Mouse (Mus musculus) testis, adult 2 months (tissue): Measurements from ENCODE around the gene Slc22a18. TPM values are rescaled to one million over a fixed set of nuclear protein-coding genes. Genes with fewer than 3 reads are reported as not detected.

ENCODE experiments used
- H3K27ac ChIP-seq: fragments of 200-500 bp; 2 replicates; pipeline ENCODE4 v1.5.1; 2012; ENCODE audit warnings: low read depth, low read length; ENCODE audit not compliant: control insufficient read depth, insufficient read depth
- H3K27me3 ChIP-seq: fragments of 200-500 bp; 2 replicates; pipeline ENCODE4 v1.6.1; 2012; ENCODE audit warnings: mild to moderate bottlenecking, low read length, moderate library complexity; ENCODE audit not compliant: control insufficient read depth, insufficient read depth
- H3K36me3 ChIP-seq: fragments of 200-500 bp; 2 replicates; pipeline ENCODE4 v1.6.1; 2012; ENCODE audit warnings: mild to moderate bottlenecking, low read length; ENCODE audit not compliant: control insufficient read depth, insufficient read depth
- H3K4me1 ChIP-seq: fragments of 200-500 bp; 2 replicates; pipeline ENCODE4 v1.6.1; 2012; ENCODE audit warnings: low read length; ENCODE audit not compliant: control insufficient read depth, insufficient read depth
- H3K4me3 ChIP-seq: fragments of 200-500 bp; 2 replicates; pipeline ENCODE4 v1.5.1; 2012; ENCODE audit warnings: low read depth, mild to moderate bottlenecking, low read length, moderate library complexity, mixed read lengths; ENCODE audit not compliant: control insufficient read depth
- CTCF ChIP-seq: fragments of 200-500 bp; IDR thresholded peaks from 2 replicates; pipeline ENCODE4 v1.5.1; 2012; ENCODE audit warnings: low read depth, mild to moderate bottlenecking, inconsistent platforms, low read length, moderate library complexity; ENCODE audit not compliant: control insufficient read depth, insufficient read depth, insufficient replicate concordance
- POLR2A ChIP-seq: fragments of 200-500 bp; IDR thresholded peaks from 2 replicates; pipeline ENCODE4 v1.6.1; 2012; ENCODE audit warnings: low read depth, mild to moderate bottlenecking, inconsistent platforms, low read length, moderate library complexity; ENCODE audit not compliant: control insufficient read depth
- polyA plus RNA-seq: library from polyadenylated mRNA; depleted of rRNA; stranded (reverse); fragments of >200 nt; gene quantifications from 2 replicates; pipeline ENCODE4 v1.2.3, GENCODE M21; 2012

Gene Slc22a18
- polyA plus RNA-seq, 1 experiment, result 41.9 TPM

GRCm38 (mm10) chr7:143500912-143501311 is 27.4 kb downstream of the Slc22a18 start:
- no peak overlapping the region for H3K27ac ChIP-seq
- H3K27me3 ChIP-seq, result no peaks in the 10 kb centered on the region
- no peak for TF ChIP-seq CTCF
- no peak for TF ChIP-seq POLR2A
- no peaks in the 10 kb centered on the region for H3K36me3 ChIP-seq
- no peak overlapping the region for H3K4me3 ChIP-seq
- peaks cover 10% of the 10 kb centered on the region for H3K4me1 ChIP-seq

GRCm38 (mm10) chr7:143501643-143502417 is 28.3 kb downstream of the Slc22a18 start:
- TF ChIP-seq POLR2A (no peak), CTCF (no peak)
- no peak overlapping the region for H3K27ac ChIP-seq
- peaks cover 10% of the 10 kb centered on the region for H3K4me1 ChIP-seq
- no peaks in the 10 kb centered on the region for H3K36me3 ChIP-seq
- H3K27me3 ChIP-seq, result no peaks in the 10 kb centered on the region
- H3K4me3 ChIP-seq, result peak overlapping the region; percentile 59

- H3K36me3 ChIP-seq, result no peaks in the 10 kb centered on the region
- peak within 1 kb of the TSS; percentile 59 for H3K4me3 ChIP-seq
- peaks cover 10% of the 10 kb centered on the region for H3K4me1 ChIP-seq
- no peak within 1 kb of the TSS for H3K27ac ChIP-seq
- no peak for TF ChIP-seq CTCF
- TF ChIP-seq POLR2A, result no peak
- H3K27me3 ChIP-seq, result no peaks in the 10 kb centered on the region
Observed at GRCm38 (mm10) chr7:143502418-143503200, 29.1 kb downstream of the Slc22a18 start, which contains the start of gene Phlda2. TSS of gene Phlda2 (minus strand) at chr7:143503150.

GRCm38 (mm10) chr7:143503926-143504325 is 30.4 kb downstream of the Slc22a18 start:
- H3K36me3 ChIP-seq, result no peaks in the 10 kb centered on the region
- H3K27ac ChIP-seq, result no peak overlapping the region
- TF ChIP-seq CTCF, result no peak
- no peak for TF ChIP-seq POLR2A
- no peak overlapping the region for H3K4me3 ChIP-seq
- H3K27me3 ChIP-seq, result no peaks in the 10 kb centered on the region
- peaks cover 10% of the 10 kb centered on the region for H3K4me1 ChIP-seq

DNA sequence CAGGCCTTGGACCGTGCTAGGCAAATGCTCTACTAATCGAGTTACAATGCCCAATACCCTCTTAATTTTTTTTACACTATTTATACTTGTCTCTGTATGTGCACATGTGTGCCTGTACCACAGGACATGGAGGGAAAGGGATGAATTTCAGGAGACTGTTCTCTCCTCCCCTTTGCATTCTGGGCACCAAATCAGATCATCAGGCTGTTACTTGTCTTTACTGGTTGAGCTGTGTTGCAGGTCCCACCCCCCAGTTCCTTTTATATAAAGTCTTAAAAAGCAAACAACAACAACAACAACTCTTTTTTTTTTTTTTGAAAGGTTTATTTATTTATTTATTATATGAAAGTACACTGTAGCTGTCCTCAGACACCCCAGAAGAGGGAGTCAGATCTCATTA is 31.9 kb downstream of the Slc22a18 start:
- H3K27me3 ChIP-seq, result no peaks in the 10 kb centered on the region
- H3K4me1 ChIP-seq, result peaks cover 10% of the 10 kb centered on the region
- no peak overlapping the region for H3K4me3 ChIP-seq
- TF ChIP-seq CTCF (no peak), POLR2A (no peak)
- no peaks in the 10 kb centered on the region for H3K36me3 ChIP-seq
- H3K27ac ChIP-seq, result no peak overlapping the region

- peaks cover 10% of the 10 kb centered on the region for H3K4me1 ChIP-seq
- no peak for TF ChIP-seq POLR2A
- TF ChIP-seq CTCF, result peak; percentile 71; the same call in 1 of the 2 replicates
- H3K27me3 ChIP-seq, result no peaks in the 10 kb centered on the region
- H3K36me3 ChIP-seq, result no peaks in the 10 kb centered on the region
- H3K4me3 ChIP-seq, result no peak overlapping the region
- no peak overlapping the region for H3K27ac ChIP-seq
Observed at GRCm38 (mm10) chr7:143505823-143506222, 32.3 kb downstream of the Slc22a18 start.

GRCm38 (mm10) chr7:143506271-143506670 is 32.7 kb downstream of the Slc22a18 start:
- H3K4me1 ChIP-seq, result peaks cover 10% of the 10 kb centered on the region
- TF ChIP-seq POLR2A (no peak), CTCF (no peak)
- no peak overlapping the region for H3K4me3 ChIP-seq
- no peaks in the 10 kb centered on the region for H3K36me3 ChIP-seq
- no peaks in the 10 kb centered on the region for H3K27me3 ChIP-seq
- H3K27ac ChIP-seq, result no peak overlapping the region
